Mouse (Mus musculus) cortical plate, adult 2 months (tissue): ENCODE results near the gene Mpv17l. TPM values are rescaled to one million over a fixed set of nuclear protein-coding genes. Genes with fewer than 3 reads are reported as not detected.
"Not testable (repeated sequence)": the region's sequence is repeated elsewhere in the genome, so short reads cannot be mapped to it uniquely, and the experiment has no call there.

Source experiments
- H3K27ac ChIP-seq: fragments of 200-500 bp; 2 replicates; pipeline ENCODE4 v1.5.1; 2012; ENCODE audit warnings: low read length, control low read depth, inconsistent platforms; ENCODE audit not compliant: insufficient read depth
- H3K4me1 ChIP-seq: fragments of 200-500 bp; 2 replicates; pipeline ENCODE4 v1.6.1; 2011; ENCODE audit warnings: low read length; ENCODE audit not compliant: control insufficient read depth, insufficient read depth
- H3K4me3 ChIP-seq: fragments of 200-500 bp; 2 replicates; pipeline ENCODE4 v1.5.1; 2011; ENCODE audit warnings: mild to moderate bottlenecking, low read length, control low read depth; ENCODE audit not compliant: insufficient read depth
- CTCF ChIP-seq: fragments of 200-500 bp; IDR thresholded peaks from 2 replicates; pipeline ENCODE4 v1.5.1; 2011; ENCODE audit warnings: mild to moderate bottlenecking, control low read depth, low read length; ENCODE audit not compliant: insufficient read depth; ENCODE audit errors: extremely low read depth
- POLR2A ChIP-seq: fragments of 200-500 bp; IDR thresholded peaks from 2 replicates; pipeline ENCODE4 v1.6.1; 2011; ENCODE audit warnings: mild to moderate bottlenecking, low read length, control low read depth; ENCODE audit not compliant: insufficient read depth; ENCODE audit errors: extremely low read depth
- polyA plus RNA-seq: library from polyadenylated mRNA; depleted of rRNA; stranded (reverse); fragments of >200 nt; gene quantifications from 2 replicates; pipeline ENCODE4 v1.2.3, GENCODE M21; 2012

Gene Mpv17l
- polyA plus RNA-seq, 1 experiment, result 53.9 TPM

GRCm38 (mm10) chr16:13972051-13972450, 69.1 kb downstream of the Mpv17l start:
- Histone ChIP-seq H3K27ac (no peak overlapping the region), H3K4me3 (no peak overlapping the region), H3K4me1 (no peaks in the 10 kb centered on the region)
- TF ChIP-seq POLR2A (no peak), CTCF (no peak)

- H3K4me3 ChIP-seq, H3K27ac ChIP-seq: not testable (repeated sequence)
Observed at GRCm38 (mm10) chr16:13976358-13976896, 73.5 kb downstream of the Mpv17l start.

GRCm38 (mm10) chr16:13977026-13977425, 74.1 kb downstream of the Mpv17l start:
- H3K4me1 ChIP-seq, H3K4me3 ChIP-seq: not testable (repeated sequence)

More at GRCm38 (mm10) chr16:13976358-13976896, 73.5 kb downstream of the Mpv17l start:
- H3K4me1 ChIP-seq, result not testable (repeated sequence)

GRCm38 (mm10) chr16:13981726-13982125, 78.8 kb downstream of the Mpv17l start:
- H3K4me3 ChIP-seq, H3K4me1 ChIP-seq, H3K27ac ChIP-seq: not testable (repeated sequence)

More at GRCm38 (mm10) chr16:13977026-13977425, 74.1 kb downstream of the Mpv17l start:
- not testable (repeated sequence) for H3K27ac ChIP-seq

- H3K27ac ChIP-seq, result no peak overlapping the region
- TF ChIP-seq CTCF (no peak), POLR2A (no peak)
- no peak overlapping the region for H3K4me3 ChIP-seq
- peaks cover 3% of the 10 kb centered on the region; the same call in 1 of the 2 replicates for H3K4me1 ChIP-seq
Observed at GRCm38 (mm10) chr16:13983161-13983560, 80.2 kb downstream of the Mpv17l start.

- Histone ChIP-seq H3K27ac (0 out of 2 replicates have a peak overlapping the region, but pooled peaks have one; percentile 22), H3K4me3 (peak overlapping the region; percentile 85), H3K4me1 (peaks cover 3% of the 10 kb centered on the region; the same call in 1 of the 2 replicates)
- no peak for TF ChIP-seq CTCF
- TF ChIP-seq POLR2A, result no peak
Observed at GRCm38 (mm10) chr16:13986197-13986573, 83.2 kb downstream of the Mpv17l start.

GRCm38 (mm10) chr16:13986574-13987478, 83.9 kb downstream of the Mpv17l start, which contains the start of the genes 2900011O08Rik and Ifitm7:
TSS of gene 2900011O08Rik (plus strand) at chr16:13986604.
TSS of gene Ifitm7 (minus strand) at chr16:13986888.
- TF ChIP-seq POLR2A, result peak; percentile 77; the same call in 1 of the 2 replicates
- no peak for TF ChIP-seq CTCF
- H3K27ac ChIP-seq, result peak within 1 kb of the TSS; percentile 63
- peaks cover 3% of the 10 kb centered on the region; the same call in 1 of the 2 replicates for H3K4me1 ChIP-seq
- H3K4me3 ChIP-seq, result peak within 1 kb of the TSS; percentile 85

- no peak overlapping the region for H3K27ac ChIP-seq
- no peak for TF ChIP-seq CTCF
- no peak for TF ChIP-seq POLR2A
- no peak overlapping the region for H3K4me3 ChIP-seq
- peaks cover under 1% of the 10 kb centered on the region for H3K4me1 ChIP-seq
Observed at GRCm38 (mm10) chr16:13992518-13993248, 89.7 kb downstream of the Mpv17l start.

- no peak for TF ChIP-seq CTCF
- no peak for TF ChIP-seq POLR2A
- H3K27ac ChIP-seq, result no peak overlapping the region
- H3K4me3 ChIP-seq, result no peak overlapping the region
- no peaks in the 10 kb centered on the region; the same call in none of the 2 replicates for H3K4me1 ChIP-seq
Observed at GRCm38 (mm10) chr16:13994076-13994475, 91.1 kb downstream of the Mpv17l start.
